Mouse (Mus musculus) ZHBTc4 (cell line): Measurements from ENCODE around the gene Iqgap2.
A peak's percentile ranks its signal among the peaks of the same experiment; 100 is the strongest.

ENCODE experiments used
- DNase-seq: peaks from one replicate; pipeline ENCODE4 v3.0.0-alpha.2; 2011; ENCODE audit warnings: low read depth, low spot score

Gene Iqgap2

DNA sequence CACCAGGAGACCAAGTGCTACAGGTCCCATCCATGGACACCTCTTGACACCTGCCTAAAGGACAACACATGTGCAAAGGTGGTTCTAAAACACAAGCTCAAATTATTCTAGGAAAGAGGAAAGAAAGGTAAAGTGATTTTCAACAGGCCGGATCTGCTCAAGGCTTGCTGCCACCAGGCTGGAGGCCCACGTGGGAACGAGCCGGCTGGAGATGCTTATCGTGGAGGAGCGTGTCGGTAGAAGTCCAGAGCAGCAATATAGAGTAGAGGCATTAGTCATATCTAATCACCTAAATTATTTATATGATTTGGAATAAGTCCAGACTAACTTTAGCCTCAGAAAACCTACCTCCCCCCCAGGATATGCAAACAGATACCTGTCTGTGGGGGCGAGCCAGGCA lies 112.5 kb downstream of the Iqgap2 start:
- DNase-seq, result no peak

DNA sequence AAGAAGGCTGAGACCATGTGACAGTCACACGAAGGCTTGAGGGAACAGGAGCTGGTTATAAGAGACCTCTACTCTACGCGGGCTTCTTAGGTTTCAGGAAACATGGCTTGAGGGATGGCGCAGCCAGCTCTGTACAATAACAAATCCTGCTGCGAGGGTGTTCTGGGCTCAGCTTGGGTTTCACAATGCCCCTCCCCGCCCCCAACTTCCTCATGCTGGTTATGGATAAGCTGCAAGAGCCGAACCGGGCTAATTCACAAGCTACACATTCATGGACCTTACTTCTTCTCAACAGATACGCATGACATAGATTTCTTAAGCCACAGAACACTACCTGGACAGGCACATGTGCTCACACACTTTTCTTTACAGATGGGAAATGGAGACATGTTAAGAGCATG lies 113.0 kb downstream of the Iqgap2 start:
- no peak for DNase-seq

DNA sequence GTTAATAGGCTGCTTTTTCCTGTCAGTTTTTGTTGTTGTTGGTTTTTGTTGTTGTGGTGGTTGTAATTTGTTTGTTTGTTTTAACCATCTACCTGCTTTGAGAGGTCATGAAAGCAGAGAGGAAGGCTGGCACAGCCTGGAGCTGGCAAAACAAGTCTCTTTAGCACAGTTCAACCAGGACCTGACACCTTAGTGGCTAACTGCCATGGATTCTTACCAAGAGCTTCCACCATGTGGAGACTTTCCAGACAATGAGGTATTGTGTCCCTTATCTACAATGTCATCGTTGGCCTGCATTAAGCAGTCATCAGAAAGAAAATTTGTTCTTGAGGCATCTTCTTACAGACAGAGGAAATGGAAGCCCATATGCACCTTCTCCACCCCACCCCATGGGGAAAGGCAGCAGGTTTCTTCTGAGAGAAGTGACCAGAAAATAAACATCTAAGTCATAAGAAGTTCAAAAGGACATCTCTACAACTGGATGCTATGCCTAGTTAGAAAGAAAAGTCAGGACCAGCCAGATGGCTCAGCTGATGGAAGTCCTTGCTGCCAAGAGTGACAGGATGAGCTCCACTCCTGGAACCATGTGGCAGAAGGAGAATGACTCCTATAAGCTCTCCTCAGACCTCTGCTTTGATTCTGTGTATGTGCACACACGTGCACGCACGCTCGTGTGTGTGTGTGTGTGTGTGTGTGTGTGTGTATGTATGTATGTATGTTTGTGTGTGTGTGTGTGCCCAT lies 113.9 kb downstream of the Iqgap2 start:
- no peak for DNase-seq

DNA sequence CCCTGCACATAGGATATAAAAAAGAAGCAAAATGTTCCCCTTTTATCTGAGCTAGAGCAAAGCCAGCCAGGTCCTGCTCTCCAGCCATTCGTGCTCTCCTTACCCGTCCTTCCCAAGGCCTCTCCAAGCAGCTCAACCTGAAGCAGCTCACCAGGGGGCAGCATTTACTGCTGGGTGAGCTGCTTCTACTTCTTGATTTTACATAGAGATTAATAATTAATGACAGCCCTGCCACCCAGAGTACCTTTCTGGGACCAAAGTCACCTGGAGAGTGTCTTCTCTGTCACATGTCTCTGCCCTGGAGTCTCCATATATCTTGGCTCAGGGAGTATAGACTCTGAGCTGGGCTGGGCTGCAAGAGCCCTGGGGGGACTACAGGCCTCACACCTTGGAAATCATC lies 114.5 kb downstream of the Iqgap2 start:
- peak; percentile 44 for DNase-seq

DNA sequence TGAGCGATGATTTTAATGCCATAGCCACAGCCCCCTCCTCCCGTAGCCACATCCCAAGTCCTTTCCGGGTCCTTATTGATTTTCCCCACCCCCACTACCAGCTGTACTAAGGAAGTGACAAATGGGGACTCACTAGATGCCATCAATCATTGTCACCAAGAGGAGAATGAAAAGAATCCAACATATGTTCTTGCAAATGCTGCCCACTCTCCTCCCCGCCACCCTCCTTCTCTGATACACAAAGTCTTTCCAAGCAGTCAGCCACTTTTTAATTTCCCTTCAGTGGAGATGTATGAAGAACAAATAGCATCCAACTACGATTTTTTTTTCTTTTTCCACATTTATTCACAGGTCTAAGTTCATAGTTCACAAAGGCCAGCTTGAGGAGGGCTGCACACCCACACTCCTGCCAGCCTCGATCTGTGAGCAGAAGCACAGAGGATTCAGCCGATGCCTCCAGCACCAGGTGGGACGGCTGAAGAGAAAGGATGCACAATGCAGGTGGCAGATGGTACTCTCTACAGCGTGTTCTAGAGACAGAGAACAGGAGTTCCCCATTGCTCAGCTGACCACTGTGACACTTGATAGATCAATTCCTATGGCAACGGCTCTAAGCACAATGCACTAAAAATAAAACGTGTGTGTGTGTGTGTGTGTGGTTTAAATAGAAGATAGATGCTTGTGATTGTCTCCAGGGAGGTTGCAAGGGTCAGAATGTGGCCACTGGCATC lies 116.6 kb downstream of the Iqgap2 start:
- no peak for DNase-seq

DNA sequence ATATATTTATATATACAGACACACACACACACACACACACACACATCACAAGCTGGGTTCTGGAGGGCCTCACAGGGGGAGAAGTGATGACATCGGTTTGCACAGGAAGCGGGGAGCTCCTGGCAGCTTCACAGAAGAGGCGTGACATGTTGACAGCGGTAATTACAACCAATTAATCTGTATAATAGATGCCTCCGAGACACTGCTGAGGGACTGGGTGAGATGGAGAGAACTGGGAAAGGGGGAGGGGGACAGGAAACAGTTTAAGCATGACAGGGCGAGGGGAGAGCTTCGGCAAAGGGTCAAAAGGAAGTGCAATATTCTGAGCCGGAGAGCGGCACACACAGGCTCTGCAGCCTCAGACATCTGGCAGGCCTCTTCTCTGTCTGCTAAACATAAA lies 126.7 kb downstream of the Iqgap2 start:
- peak; percentile 9 for DNase-seq

DNA sequence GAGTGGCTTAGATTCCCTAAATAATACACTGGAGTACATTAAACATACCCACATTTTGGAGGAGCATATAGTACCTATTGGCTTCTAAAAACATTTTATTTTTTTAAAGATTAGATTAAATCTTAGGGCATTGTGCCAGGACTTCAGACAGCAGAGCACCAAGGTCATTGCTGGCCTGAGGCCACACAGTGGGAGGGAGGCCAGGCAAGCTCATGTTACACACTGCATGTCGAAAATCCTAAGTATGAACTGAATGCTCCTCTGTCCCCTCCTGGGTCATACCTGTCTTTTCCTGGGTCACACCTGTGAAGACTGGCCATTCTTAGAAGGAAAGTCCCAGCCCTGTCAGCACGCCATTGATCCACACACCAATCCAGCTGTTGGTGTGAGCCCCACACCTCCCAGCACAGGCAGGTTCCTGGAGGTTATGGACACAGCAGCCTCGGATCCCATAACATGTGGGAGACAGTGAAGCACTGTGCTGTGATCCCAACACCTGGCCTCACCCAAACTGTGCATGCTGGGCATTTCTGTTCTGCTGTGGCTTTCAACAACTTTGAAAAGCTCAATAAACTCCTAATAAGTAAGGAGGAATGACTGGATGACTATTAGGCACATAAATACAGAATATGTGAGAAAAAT lies 127.7 kb downstream of the Iqgap2 start:
- DNase-seq, result peak; percentile 30

DNA sequence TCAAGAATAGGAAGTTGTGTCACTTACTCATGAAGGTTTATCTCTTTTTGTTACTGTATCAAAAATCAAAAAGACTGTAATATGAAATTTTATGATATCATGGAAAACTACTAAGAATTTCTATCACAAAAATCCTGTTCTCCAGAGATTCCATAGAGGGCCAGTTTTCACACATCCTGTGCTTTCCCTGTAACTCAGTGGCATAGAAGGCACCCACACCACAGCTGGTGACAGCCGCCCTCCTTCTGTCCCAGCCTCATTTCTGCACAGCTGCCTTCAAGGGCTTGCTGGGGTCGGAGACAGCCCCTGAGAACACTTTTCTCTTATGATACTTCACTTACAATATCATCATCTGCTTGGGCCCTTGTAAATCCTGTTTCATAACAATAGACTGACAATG lies 131.9 kb downstream of the Iqgap2 start:
- DNase-seq, result no peak

DNA sequence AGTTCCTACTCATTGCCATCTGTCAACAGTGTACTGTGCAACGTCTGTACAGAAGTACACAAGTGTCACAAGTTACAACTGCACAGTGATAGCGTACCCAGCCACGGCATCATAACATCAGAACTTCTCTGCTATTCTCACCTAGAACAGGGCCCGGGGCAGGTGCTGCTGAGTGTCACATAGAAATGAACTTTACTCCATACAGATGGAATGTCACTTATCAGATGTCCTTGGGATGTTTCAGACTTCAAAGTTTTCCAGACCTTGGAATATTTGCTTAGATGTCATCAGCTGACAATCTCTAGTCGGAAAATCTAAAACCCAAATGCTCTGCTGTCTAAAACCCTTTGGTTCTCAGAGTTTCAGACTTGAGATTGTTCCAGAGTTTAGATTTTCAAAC lies 137.4 kb downstream of the Iqgap2 start:
- no peak for DNase-seq

DNA sequence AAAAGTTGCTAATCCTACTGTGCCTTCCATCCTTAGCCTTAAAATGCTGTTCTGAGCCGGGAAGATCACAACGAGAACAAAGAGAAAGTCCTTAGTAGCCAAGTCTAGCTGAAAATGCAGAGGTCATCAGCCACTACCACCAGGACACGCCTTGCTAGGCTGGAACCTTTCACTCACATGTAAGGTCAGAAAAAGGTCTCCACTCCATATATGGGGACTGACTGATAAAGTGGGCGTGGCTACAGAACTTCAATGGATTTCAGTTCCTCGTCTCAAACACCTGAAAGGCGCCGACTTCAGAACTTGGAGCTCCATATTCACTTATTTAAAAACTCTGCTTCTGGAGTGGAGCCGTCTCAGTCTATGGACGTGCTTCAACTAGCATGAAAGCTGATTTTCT lies 139.3 kb downstream of the Iqgap2 start:
- DNase-seq, result peak; percentile 10

DNA sequence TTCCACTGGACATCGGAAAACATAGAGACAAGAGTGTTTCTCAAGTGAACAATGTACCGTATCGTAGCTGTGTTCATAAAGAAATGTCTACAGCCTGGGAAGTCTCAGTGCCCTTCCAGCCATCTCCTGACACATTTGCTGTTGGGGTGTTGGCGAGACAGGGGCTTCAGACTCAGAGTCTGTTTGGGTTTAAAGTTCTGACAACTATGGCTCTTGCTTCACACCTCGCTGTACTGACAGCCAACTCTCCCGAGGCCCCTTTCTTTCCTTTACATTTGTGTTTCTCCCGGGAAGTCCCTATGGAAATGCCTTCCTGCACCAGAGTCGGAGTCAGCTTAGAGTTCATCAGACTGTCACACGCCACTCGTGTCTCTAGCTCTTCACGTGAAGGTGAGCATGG lies 144.2 kb downstream of the Iqgap2 start:
- no peak for DNase-seq

DNA sequence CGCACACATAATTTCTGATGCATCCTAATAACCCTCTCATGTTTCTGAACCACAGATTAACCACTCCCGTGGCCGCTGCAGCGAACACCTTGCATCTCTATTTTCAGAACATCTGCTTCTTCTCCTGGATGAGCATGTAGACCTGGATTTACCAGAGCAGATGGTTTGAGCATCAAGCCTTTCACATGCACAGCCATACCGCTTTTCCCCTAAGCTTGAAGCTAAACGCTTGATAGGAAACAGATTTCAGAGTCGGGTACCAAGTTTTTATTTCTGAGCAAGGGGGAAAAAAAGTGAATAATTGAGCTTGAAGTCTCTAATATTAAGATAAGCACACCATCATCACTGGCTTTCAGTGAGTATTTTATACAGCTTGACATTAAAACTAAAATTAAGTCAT lies 144.6 kb downstream of the Iqgap2 start:
- DNase-seq, result no peak

DNA sequence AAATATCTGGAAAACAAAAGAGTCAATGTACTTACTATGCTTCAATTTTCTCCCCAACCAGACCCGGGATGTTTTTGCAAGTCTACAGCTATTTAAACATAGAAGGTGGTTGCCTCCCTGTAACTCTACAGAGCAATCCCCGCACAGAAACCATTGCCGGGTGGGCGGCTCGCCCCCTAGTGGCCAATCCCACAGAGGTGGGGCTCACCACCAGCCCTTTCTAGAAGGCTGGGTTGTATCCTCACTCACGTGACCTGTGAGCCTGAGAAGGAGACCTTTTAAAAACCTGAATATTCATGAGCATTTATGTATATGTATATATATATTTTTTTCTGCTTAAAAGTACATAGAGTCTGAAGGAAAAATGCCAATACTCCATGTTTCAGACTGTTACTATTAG lies 145.2 kb downstream of the Iqgap2 start:
- peak; percentile 62 for DNase-seq

DNA sequence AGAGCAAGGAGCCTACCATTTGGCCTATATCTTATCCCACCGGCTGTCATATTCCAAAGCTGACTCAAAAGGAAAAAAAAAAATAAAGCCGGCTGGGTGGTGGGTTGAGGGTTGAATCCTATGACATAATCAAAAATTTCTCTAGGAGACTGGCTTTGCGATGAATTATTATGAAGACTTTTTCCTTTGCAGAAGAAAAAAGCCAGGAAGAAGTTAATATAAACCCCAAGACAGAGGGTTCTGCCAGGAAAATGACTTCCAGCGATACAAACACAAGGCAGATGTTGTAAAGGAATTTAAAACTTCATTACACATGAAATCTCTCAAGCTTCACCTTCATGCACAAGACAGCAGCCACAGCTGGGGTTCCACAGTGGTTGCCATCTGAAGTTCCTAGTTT lies 146.3 kb downstream of the Iqgap2 start:
- no peak for DNase-seq

DNA sequence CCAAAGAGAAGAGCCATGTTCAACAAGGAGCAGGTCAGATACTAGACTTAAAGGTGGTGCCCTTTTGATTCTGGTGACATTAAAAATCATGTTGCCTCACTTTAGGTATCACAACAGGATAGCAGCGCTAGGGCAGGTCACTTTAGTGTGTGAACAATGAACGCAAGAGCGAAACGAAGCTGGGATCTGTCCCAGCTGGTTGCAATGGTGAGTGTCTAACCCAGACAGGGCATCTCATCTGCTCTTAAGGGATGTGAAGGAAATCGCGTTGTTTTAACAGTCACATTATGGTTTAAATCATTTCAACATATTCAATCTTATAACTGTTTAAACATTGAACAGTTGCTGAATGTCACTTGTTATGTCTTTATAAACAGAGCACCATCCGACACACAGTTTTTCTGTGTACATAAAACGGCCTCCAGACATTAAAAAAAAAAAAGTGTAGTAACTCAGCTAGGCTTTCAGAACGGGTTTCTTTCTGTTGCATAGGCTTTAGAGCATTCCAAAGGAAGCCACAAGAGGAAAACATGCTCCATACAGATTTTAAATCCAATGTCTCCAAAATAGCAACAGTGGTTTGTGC lies 148.7 kb downstream of the Iqgap2 start:
- DNase-seq, result no peak

DNA sequence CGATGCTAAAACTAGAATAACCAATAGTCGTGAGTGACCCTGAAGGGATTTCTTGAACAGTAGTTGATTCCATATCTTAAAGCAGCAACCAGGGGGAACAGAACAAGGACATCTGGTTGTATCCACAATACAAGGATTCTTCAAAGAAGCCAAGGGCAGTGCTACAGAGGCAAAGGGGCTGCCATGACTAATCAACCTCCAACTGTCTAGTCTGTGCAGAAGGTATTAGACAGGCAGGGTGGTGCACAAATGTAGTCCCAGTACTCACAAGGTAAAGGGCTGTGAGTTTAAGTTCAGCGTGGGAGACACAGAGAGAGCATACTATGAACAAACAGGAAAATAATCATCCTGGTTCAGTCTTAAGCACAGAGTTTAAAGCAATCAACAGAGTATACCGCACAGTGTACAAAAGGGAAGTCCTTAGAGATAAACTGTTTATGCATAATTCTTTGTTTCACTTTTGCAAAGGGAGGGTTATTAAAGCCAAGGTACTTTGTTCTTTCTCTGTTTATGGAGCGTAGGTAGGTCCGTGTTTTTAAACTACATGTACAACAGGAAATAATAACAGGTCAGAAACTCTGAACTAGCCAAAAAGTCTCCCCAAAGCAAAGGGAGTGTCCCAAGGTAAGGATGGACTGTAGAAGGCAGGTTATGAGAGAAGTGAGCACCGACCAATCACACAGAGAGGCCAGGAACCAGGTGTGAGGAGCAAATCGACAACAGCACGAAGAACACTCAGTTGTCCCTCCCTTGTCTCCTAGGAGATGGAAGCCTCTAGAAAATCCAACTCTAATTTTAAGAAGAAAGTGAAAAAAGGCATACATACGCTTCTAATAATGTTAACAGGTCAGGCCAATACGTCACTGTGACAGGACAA lies 149.7 kb downstream of the Iqgap2 start:
- no peak for DNase-seq

DNA sequence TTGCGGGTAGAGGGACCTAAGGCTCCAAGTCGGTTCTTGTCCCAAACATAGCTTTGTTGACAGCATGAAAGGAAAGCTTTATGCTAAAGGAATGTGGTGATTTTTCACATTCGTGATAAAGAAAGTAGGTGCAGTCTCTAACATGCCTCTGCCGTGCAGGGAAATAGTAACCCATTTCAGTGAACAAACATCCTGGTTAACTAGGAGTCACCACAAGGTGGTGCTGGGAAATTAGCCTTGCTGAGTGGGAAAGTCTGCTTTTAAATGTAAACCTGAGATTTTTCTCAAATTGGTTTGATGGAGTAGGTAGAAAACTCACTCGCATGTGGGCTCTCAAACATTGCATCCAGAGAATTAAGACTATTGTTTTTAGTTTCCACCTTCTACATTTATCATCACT lies 152.1 kb downstream of the Iqgap2 start:
- DNase-seq, result peak; percentile 25

DNA sequence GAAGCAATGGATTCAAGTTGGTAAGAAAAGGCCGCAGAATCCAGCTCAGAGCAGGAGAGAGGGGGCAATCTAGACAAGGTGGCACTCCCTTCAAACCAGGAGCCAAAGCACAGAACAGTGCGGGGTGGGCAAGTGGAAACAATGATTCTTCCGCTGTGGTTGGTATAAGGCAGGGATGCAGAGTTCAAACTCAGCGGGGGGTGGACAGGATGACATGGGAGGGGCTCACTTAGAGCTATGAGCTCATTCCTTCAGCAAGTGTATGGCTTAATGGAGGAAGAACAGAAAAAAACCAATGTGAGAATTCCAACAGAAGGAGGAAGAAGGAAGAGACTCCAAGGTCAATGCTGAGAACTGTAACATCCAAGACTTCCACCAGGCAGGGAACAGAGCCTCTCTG lies 161.2 kb downstream of the Iqgap2 start:
- peak; percentile 70 for DNase-seq

DNA sequence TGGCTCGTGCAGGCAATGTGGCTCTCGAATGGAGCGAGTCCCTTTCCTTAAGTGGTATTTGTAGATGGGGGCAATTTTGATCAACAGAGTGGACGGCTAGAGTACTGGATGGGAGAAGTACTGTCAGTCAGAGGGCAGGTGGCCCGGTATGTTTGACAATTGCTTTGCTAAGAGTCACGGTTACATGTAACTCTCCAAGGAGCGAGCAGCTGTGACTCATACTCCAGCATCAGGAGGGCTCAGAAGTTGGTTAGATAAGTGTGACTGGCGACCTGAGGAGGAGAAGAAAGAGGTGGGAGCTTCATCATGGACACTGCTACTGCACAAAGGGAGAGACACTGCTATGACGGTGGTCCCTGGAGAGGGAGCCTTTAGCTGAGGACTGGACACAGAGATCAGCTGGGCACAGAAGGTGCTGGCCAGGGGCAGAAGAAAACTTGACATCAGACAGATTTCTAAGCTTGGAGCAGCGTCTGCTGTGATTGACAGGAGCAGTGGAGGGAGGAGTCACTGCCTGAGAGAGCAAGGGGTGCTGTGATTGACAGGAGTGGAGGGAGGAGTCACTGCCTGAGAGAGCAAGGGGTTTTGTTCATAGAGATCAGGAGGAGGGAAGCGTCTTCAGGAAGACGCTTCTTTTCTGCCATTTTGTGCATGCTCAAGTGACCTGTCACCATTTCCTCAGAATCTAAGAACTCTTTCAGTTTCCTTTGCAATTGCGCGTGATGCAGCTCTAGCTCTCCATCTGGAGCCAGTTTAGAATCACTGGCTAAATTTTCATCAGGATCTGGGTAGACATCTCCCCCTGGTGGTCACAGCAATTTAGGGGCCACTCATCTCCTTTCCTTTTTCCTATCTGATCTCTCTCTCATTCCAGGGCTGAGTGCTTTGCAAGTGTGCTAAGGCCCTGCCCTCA lies 172.1 kb downstream of the Iqgap2 start:
- peak; percentile 80 for DNase-seq

DNA sequence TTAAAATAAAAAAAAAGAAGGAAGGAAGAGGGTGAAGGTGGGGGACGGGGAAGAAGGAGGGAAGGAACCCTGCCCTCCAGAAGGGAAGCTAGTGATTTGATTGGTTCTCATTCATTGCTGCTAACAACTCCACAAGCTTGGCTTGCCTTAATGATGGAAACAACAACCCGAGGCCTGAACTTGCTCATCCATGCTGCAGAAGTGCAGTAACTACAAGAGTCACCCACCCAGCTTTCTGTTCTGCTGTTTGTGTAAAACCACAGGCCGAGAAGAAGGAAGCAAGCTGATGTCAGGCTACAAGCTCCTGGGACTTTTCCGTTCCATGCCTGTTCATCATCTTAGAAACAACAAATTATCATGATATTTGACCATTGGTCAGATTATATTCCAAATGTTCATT lies 176.4 kb downstream of the Iqgap2 start:
- no peak for DNase-seq
